Mouse (Mus musculus): ENCODE measurements around the gene Arhgef17.
"Not testable (repeated sequence)": the region's sequence is repeated elsewhere in the genome, so short reads cannot be mapped to it uniquely, and the experiment has no call there.

Arhgef17 gene

GRCm38 (mm10) chr7:100848744-100849143, 83.2 kb downstream of the Arhgef17 start:
- DNase-seq (ENCODE audit: low spot score in 2 of 2) = peak; percentile 70 to 88

DNA sequence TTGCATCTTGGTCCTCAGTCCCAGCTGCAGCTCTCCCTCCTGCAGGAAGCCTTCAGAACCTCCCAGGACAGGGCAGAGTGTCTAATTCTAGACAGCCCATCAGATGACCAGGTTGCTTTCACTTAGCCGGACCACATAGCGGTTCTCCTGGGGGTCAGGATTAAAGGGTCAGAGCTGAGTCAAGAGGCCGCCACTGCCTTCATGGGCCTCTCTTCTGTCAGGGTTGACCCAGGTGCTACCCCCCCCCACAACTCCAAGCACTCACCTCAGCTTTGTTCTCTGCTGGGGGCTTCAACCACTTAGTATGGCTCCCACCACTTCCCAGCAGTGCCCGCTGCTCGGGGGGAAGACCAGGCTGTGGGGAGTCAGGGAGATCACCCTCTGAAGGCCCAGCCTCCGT, 84.8 kb downstream of the Arhgef17 start:
- DNase-seq (ENCODE audit: low spot score in 2 of 2) = no peak

DNA sequence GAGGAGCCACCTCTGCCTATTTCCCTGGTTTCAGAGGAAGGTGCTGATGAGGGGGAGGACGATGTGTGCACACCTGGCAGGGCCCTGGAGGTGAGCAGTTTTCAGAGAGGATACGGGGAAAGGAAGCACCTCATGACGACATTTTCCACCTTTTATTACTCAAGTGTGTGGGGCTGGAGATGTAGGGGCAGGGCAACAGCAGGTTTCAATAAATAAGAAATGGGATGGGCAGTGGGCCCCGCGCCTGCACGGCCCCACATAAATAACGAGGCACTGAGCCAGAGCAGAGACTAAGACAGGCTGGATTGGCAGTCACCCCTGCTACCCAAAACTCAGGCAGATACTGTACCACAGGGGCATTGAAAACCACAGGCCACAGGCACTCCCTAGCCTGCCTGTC, 85.9 kb downstream of the Arhgef17 start:
- DNase-seq (ENCODE audit: low spot score in 2 of 2) = not testable (repeated sequence)

DNA sequence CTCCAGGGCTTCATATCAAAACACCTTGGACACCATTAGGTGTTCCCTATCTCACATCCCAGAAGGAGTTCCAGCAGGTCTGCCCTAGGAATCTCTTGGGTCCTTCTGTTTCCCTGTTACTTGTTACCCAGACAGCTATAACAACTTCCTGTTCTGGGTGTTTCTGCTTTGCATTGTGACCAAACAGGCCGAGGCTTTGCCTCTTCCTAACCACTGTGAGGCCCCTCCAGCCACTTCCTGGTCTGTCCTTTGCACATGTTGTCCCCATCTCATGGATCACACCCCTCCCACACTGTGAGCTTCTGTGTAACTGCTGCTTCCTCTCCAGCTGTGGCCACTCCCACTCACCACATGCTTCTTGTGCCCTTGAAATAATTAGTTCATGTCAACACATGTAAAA, 86.5 kb downstream of the Arhgef17 start:
- peak in 1 of 2 experiments; percentile 64 for DNase-seq (ENCODE audit: low spot score in 2 of 2)

DNA sequence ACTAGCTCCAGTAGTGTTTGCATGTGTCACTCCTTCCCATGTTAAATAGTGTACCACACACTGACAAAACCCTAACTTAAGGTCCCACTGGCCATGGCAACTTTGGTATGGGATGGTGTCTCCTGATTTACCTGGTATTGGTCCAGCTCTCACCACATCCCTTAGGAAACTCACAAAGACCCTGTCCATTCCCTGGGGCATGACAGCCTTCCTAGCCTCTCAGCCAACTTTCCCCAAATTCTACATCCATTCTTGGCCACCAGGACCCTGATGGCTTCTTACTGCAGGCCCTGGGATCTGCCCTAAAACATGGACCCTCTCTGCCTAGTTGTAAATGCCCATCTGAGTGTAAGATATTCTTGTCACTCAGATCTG, 86.9 kb downstream of the Arhgef17 start:
- no peak for DNase-seq (ENCODE audit: low spot score in 2 of 2)

GRCm38 (mm10) chr7:100844385-100845025, 87.4 kb downstream of the Arhgef17 start:
- no peak for DNase-seq (ENCODE audit: low spot score in 2 of 2)

- DNase-seq (ENCODE audit: low spot score in 2 of 2) = no peak
These were observed 88.0 kb downstream of the Arhgef17 start for GRCm38 (mm10) chr7:100843866-100844265.

DNA sequence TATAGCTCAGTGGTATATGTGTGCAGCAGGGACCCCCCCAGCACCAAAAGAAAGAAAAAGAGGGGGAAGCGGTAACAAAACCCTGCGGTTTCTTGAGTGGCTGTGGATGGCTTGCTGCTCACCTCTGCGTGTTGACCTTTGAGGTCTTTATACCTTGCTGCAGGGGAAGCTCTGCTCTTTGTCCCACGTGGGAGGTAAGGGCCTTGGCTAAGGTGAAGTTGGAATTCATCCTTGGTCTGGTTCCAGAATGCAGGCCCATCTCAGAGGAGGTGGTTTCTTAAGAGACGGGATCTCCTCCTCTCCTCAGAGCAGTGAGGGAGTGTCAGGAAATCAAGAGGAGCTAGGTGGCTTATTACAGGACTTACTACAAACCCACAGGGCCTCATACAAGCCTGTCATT, 89.7 kb downstream of the Arhgef17 start:
- no peak for DNase-seq (ENCODE audit: low spot score in 2 of 2)

DNA sequence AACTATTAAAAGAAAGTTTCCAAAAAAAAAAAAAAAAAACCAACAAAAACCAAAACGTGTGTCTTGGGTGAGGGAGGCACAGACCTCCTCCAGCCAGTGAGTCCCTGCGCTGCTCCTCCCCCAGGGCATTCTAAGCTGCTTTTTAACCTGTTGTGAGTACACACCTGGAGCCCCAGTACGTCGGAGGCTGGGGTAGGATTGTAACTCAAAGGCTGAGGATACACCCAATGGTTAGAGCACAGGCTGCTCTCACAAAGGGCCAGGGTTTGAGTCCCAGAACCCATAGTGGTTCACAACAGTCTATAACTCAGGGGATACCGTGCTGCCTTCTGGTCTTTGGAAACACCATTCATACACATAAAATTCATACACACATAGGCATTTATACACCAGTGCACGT, 90.3 kb downstream of the Arhgef17 start:
- no peak for DNase-seq (ENCODE audit: low spot score in 2 of 2)

- DNase-seq (ENCODE audit: low spot score in 2 of 2) = no peak
These were observed 91.0 kb downstream of the Arhgef17 start for GRCm38 (mm10) chr7:100840906-100841305.

DNA sequence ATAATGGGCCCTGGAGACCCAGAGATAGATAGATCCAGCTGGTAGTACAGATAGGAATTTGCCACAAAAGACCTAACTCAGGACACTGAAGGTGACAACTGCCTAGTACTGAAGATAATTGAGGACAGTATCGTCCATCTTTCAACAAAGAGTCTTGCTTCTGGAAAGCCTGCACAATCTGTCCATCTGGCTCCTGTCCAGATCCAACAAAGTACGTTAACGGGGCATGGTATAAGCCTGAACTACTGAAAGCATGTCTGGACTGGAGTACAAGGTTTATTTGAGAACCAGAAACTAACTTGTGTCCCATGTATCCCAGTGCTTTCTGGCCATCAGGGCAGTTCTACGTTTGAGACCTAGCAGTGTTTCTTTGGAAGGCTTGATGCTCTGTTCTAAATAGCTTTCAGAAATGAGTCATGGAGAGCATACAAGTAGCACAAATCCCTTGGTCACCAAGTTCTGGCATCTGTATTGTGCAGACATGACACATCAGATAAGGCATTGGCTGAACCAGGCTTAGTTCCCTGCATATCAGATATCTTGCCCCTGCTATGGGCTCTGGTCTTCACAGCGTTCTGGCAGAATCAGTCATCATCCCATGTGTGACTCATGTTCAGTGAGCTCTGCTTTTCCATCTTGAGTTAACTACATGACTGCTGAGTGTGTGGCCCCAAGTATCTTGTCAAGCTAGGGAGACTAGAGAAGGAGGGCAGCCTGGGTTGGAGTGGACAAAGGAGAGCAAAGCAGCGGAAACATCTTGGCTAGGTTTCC, 92.1 kb downstream of the Arhgef17 start:
- no peak for DNase-seq (ENCODE audit: low spot score in 2 of 2)

GRCm38 (mm10) chr7:100837701-100838100, 94.2 kb downstream of the Arhgef17 start:
- no peak for DNase-seq (ENCODE audit: low spot score in 2 of 2)

DNA sequence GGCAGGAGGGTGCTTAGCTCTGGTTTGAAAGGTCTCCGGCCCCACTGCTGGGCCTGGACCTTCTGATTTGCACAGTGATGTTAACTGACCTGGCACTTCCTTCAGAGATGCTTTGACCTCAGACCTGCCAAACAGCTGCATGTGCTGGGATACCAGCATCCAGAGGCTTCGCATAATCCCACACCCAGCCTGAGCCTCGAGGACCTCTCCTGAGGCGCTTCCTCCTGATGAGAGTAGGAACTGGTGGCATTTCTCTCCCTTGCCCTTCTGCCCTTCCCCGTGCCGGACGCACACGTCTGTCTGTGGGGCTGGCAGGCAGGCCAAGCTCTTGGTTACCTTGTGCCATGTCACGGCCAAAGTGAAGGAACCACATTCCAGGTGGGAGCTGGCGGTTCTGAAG, 95.2 kb downstream of the Arhgef17 start:
- no peak for DNase-seq (ENCODE audit: low spot score in 2 of 2)

GRCm38 (mm10) chr7:100835711-100836110, 96.2 kb downstream of the Arhgef17 start:
- DNase-seq (ENCODE audit: low spot score in 2 of 2) = no peak

DNA sequence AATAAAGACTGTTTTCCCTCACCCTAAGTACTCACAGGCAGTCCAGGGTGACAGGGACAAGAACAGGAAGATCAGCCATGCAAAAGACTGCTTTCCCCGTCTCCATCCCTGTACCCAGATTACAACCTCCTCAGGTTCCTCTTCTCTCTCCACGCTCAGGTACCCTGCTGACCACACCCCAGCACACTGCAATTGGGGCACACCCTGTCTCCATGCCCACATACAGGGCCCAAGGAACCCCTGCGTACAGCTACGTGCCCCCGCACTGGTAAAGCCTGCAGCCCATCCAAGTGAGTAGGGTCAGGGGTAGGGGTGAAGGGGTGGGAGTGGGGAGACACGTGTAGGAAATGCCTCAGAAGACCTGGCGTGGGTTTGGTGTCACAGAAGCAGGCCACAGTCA, 96.7 kb downstream of the Arhgef17 start:
- DNase-seq (ENCODE audit: low spot score in 2 of 2) = no peak

DNA sequence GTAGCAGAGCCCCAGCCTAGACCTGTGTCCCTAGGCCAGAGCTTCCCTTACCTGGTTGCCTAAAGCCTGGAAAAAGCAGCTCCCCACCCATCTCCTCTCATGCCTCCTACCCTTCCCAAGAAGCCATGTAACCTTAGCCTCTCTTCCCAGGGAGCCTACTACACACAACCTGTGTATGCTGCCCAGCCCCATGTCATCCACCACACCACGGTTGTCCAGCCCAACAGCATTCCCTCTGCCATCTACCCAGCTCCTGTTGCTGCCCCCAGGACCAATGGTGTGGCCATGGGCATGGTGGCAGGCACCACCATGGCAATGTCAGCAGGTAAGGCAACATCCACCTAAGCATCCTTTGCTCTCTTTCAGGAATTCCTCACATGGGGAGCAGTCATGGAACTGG, 98.0 kb downstream of the Arhgef17 start:
- DNase-seq (ENCODE audit: low spot score in 2 of 2) = no peak

GRCm38 (mm10) chr7:100828549-100828948, 103.4 kb downstream of the Arhgef17 start:
- no peak for DNase-seq (ENCODE audit: low spot score in 2 of 2)

- no peak for DNase-seq (ENCODE audit: low spot score in 2 of 2)
These were observed 107.2 kb downstream of the Arhgef17 start for GRCm38 (mm10) chr7:100824661-100825060.

Data from frontal cortex, postnatal 36 days (tissue).